In genomic region chr4:104678234-104678633, GRCm38 (mm10) we compare ENCODE assay signal across 20 mouse cellular contexts.
A peak's percentile ranks its signal among the peaks of the same experiment; 100 is the strongest.
DNase-seq lines count a peak whose midpoint lies in the region; ATAC-seq lines count a peak whose summit lies in the region.
"Had no signal": no experiment of that assay in that cellular context is flagged by ENCODE, and none has a peak within 500 bp of the region (broad histone marks: within the 10 kb centered on the region; RNA-seq: fewer than 3 reads in every experiment).

No protein-coding gene starts in this region.

- H3K9ac ChIP-seq in hindbrain, embryonic 16.5 days (ENCODE audit: low read depth, low read length), result no peak overlapping the region
- no peak overlapping the region for H3K9ac ChIP-seq in midbrain, embryonic 13.5 days (replicated peaks)
- no peak overlapping the region for H3K9ac ChIP-seq in midbrain, embryonic 16.5 days (ENCODE audit: low read depth, low read length)
- no peak overlapping the region for H3K9ac ChIP-seq in forebrain, embryonic 15.5 days (replicated peaks)
- H3K9ac ChIP-seq: liver, embryonic 12.5 days; lung, embryonic 15.5 days had no signal

- no peaks in the 10 kb centered on the region for H3K27me3 ChIP-seq in hindbrain, embryonic 16.5 days (replicated peaks; ENCODE audit: control insufficient read depth, insufficient read depth, low read length)
- H3K27me3 ChIP-seq in hindbrain, embryonic 10.5 days (ENCODE audit: insufficient read depth, poor library complexity, severe bottlenecking), result no peaks in the 10 kb centered on the region
- no peaks in the 10 kb centered on the region for H3K27me3 ChIP-seq in midbrain, embryonic 13.5 days
- no peaks in the 10 kb centered on the region for H3K27me3 ChIP-seq in midbrain, embryonic 16.5 days (ENCODE audit: control insufficient read depth, insufficient read depth, low read depth, low read length)
- no peaks in the 10 kb centered on the region for H3K27me3 ChIP-seq in forebrain, embryonic 15.5 days
- H3K27me3 ChIP-seq: liver, embryonic 12.5 days; lung, embryonic 15.5 days had no signal

- no peak overlapping the region for H3K27ac ChIP-seq in hindbrain, embryonic 16.5 days (ENCODE audit: low read depth, low read length)
- no peak overlapping the region for H3K27ac ChIP-seq in hindbrain, embryonic 10.5 days
- 0 out of 2 replicates have a peak overlapping the region, but pooled peaks have one; percentile 5 for H3K27ac ChIP-seq in midbrain, embryonic 13.5 days
- H3K27ac ChIP-seq in midbrain, embryonic 16.5 days (ENCODE audit: low read length), result no peak overlapping the region
- H3K27ac ChIP-seq in forebrain, embryonic 15.5 days (replicated peaks), result peak overlapping the region; percentile 14; the same call in 1 of the 2 replicates
- H3K27ac ChIP-seq: liver, embryonic 12.5 days; lung, embryonic 15.5 days; macrophage had no signal

- no peak for DNase-seq in hindbrain, embryonic 10.5 days (ENCODE audit: low spot score)
- DNase-seq in right cerebral cortex, postnatal 36 days (ENCODE audit: low spot score in 2 of 2), result peak; percentile 34 to 65
- no peak for DNase-seq in kidney, postnatal 10 days
- DNase-seq: adrenal gland, postnatal 14 days; B cell, adult 2 months; cerebellum, adult 2 months; heart, postnatal 4 days; kidney, adult 18-20 months; kidney, postnatal 36 days; thymus, postnatal 36 days had no signal

- H3K4me2 ChIP-seq in hindbrain, embryonic 16.5 days (ENCODE audit: low read length), result no peak overlapping the region
- no peak overlapping the region for H3K4me2 ChIP-seq in midbrain, embryonic 13.5 days (replicated peaks)
- no peak overlapping the region for H3K4me2 ChIP-seq in midbrain, embryonic 16.5 days (ENCODE audit: low read length)
- no peak overlapping the region for H3K4me2 ChIP-seq in forebrain, embryonic 15.5 days (replicated peaks)
- H3K4me2 ChIP-seq: liver, embryonic 12.5 days; lung, embryonic 15.5 days; midbrain, embryonic 11.5 days had no signal

- no peaks in the 10 kb centered on the region for H3K9me3 ChIP-seq in hindbrain, embryonic 16.5 days (ENCODE audit: control insufficient read depth, low read length)
- H3K9me3 ChIP-seq in hindbrain, embryonic 10.5 days, result no peaks in the 10 kb centered on the region
- H3K9me3 ChIP-seq in midbrain, embryonic 13.5 days, result no peaks in the 10 kb centered on the region
- H3K9me3 ChIP-seq in midbrain, embryonic 16.5 days (replicated peaks; ENCODE audit: control insufficient read depth, low read length, poor library complexity, severe bottlenecking), result no peaks in the 10 kb centered on the region
- no peaks in the 10 kb centered on the region for H3K9me3 ChIP-seq in forebrain, embryonic 15.5 days
- H3K9me3 ChIP-seq: liver, embryonic 12.5 days; lung, embryonic 15.5 days had no signal

- H3K36me3 ChIP-seq in hindbrain, embryonic 16.5 days (ENCODE audit: control insufficient read depth, insufficient read depth, low read length), result no peaks in the 10 kb centered on the region
- no peaks in the 10 kb centered on the region for H3K36me3 ChIP-seq in hindbrain, embryonic 10.5 days
- peaks cover 5% of the 10 kb centered on the region; the same call in 1 of the 2 replicates for H3K36me3 ChIP-seq in midbrain, embryonic 13.5 days
- no peaks in the 10 kb centered on the region for H3K36me3 ChIP-seq in midbrain, embryonic 16.5 days (ENCODE audit: control insufficient read depth, insufficient read depth, low read length)
- H3K36me3 ChIP-seq in forebrain, embryonic 15.5 days, result no peaks in the 10 kb centered on the region
- H3K36me3 ChIP-seq: liver, embryonic 12.5 days; lung, embryonic 15.5 days had no signal

- 63% methylated on average over 7 of the region's 7 CpGs for WGBS in hindbrain, embryonic 16.5 days
- WGBS in hindbrain, embryonic 10.5 days, result 81% methylated on average over 7 of the region's 7 CpGs
- WGBS in midbrain, embryonic 13.5 days, result 83% methylated on average over 7 of the region's 7 CpGs
- WGBS in midbrain, embryonic 16.5 days, result 74% methylated on average over 7 of the region's 7 CpGs
- 62% methylated on average over 7 of the region's 7 CpGs for WGBS in forebrain, embryonic 15.5 days

- ATAC-seq in hindbrain, embryonic 16.5 days, result 0 out of 2 replicates have a peak, but pooled peaks have one; percentile 14
- 0 out of 2 replicates have a peak, but pooled peaks have one; percentile 34 for ATAC-seq in midbrain, embryonic 13.5 days
- no peak for ATAC-seq in midbrain, embryonic 16.5 days
- peak; percentile 79 for ATAC-seq in forebrain, embryonic 15.5 days (replicated peaks)
- ATAC-seq: activated CD4-positive, CD25-positive, alpha-beta regulatory T cell, adult 4 months; liver, embryonic 12.5 days had no signal

- H3K4me3 ChIP-seq in hindbrain, embryonic 16.5 days (ENCODE audit: low read length), result no peak overlapping the region
- H3K4me3 ChIP-seq in hindbrain, embryonic 10.5 days, result no peak overlapping the region
- no peak overlapping the region for H3K4me3 ChIP-seq in midbrain, embryonic 13.5 days (replicated peaks)
- no peak overlapping the region for H3K4me3 ChIP-seq in midbrain, embryonic 16.5 days (ENCODE audit: low read depth, low read length)
- H3K4me3 ChIP-seq in forebrain, embryonic 15.5 days, result no peak overlapping the region
- H3K4me3 ChIP-seq: erythroblast, embryonic 14.5 days; liver, embryonic 12.5 days; lung, embryonic 15.5 days had no signal

- no peaks in the 10 kb centered on the region for H3K4me1 ChIP-seq in hindbrain, embryonic 16.5 days (ENCODE audit: control insufficient read depth, insufficient read depth, low read depth, low read length)
- no peaks in the 10 kb centered on the region for H3K4me1 ChIP-seq in hindbrain, embryonic 10.5 days (replicated peaks)
- peaks cover 7% of the 10 kb centered on the region for H3K4me1 ChIP-seq in midbrain, embryonic 13.5 days (replicated peaks)
- H3K4me1 ChIP-seq in midbrain, embryonic 16.5 days (ENCODE audit: control insufficient read depth, insufficient read depth, low read length), result no peaks in the 10 kb centered on the region
- H3K4me1 ChIP-seq in forebrain, embryonic 15.5 days, result peaks cover 27% of the 10 kb centered on the region
- H3K4me1 ChIP-seq: liver, embryonic 12.5 days; lung, embryonic 15.5 days had no signal

Comparison
In these comparisons a context has a peak if more than half of its experiments do, and no peak if none do; other contexts are left out.
1. H3K27ac ChIP-seq: peak in midbrain, embryonic 13.5 days (single experiment) and forebrain, embryonic 15.5 days (single experiment); none in hindbrain, embryonic 16.5 days (single experiment), hindbrain, embryonic 10.5 days (single experiment) and midbrain, embryonic 16.5 days (single experiment).
2. DNase-seq: peak in right cerebral cortex, postnatal 36 days (2 of 2); none in hindbrain, embryonic 10.5 days (single experiment) and kidney, postnatal 10 days (single experiment).